11 mouse cellular contexts compared by ENCODE assay signal in the genomic region with DNA sequence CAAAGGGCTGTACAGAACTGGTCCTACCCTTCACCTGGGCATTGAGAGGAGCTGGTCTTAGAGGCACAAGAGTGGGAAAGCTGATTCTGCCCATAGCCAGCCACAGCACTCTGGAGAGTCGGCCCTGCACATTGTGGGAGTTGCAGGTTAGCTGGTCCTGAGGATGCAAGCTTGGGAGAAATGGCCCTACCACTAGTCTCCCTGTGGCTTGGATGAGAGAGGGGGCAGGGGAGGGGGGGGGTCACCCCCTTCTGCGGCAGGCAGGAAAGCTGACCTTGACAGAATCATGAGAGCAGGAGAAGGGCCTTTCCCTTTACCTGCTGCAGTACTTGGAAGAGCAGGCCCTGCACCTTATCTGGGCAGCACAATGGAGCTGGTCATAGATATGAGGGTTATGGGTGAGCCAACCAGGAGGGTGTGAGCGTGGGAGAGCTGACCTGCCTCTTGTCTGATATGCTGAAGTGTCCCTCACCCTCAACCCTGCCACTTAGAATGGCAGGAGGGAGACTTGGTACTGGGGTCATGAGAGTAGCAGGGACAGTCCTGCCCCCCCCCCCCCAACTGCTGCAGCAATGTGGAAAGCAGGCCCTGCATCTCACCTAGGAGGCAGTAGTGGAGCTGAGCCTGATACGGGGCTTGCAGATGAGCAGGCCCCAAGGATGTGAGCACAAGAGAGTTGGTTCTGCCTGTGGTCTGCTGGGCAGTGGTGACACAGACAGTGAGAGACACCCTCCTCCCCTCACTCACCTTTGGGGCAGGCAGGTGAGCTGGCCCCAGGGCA. TPM values are rescaled to one million over a fixed set of nuclear protein-coding genes. Genes with fewer than 3 reads are reported as not detected.
DNase-seq lines count a peak whose midpoint lies in the region; ATAC-seq and TF ChIP-seq lines count a peak whose summit lies in the region.
"Had no signal": no experiment of that assay in that cellular context is flagged by ENCODE, and none has a peak within 500 bp of the region (broad histone marks: within the 10 kb centered on the region; RNA-seq: fewer than 3 reads in every experiment).

No protein-coding gene starts in this region.

- no peak overlapping the region for H3K9ac ChIP-seq in forebrain, embryonic 12.5 days
- no peak overlapping the region for H3K9ac ChIP-seq in lung, embryonic 14.5 days
- H3K9ac ChIP-seq: limb, embryonic 15.5 days had no signal

- no peak for TF ChIP-seq CTCF in lung, embryonic 14.5 days (IDR thresholded peaks at IDR 0.05; ENCODE audit: low read depth)
- no peak for TF ChIP-seq CTCF in lung, adult 2 months (IDR thresholded peaks at IDR 0.05; ENCODE audit: insufficient read depth, low read length)

- no peak for ATAC-seq in forebrain, embryonic 12.5 days (ENCODE audit: low FRiP score)
- ATAC-seq in lung, embryonic 14.5 days (ENCODE audit: insufficient read depth): peak; percentile 39; the same call in 1 of the 2 replicates
- ATAC-seq in monocyte, adult 5-6 weeks (replicated peaks; ENCODE audit: insufficient number of reproducible peaks, low FRiP score, low TSS enrichment, poor library complexity, severe bottlenecking): 0 out of 2 replicates have a peak, but pooled peaks have one; percentile 11

- peaks cover 5% of the 10 kb centered on the region; the same call in 1 of the 2 replicates for H3K4me1 ChIP-seq in forebrain, embryonic 10.5 days
- no peaks in the 10 kb centered on the region for H3K4me1 ChIP-seq in forebrain, embryonic 12.5 days
- H3K4me1 ChIP-seq in lung, embryonic 14.5 days (ENCODE audit: insufficient read depth): no peaks in the 10 kb centered on the region
- H3K4me1 ChIP-seq in lung, adult 2 months (ENCODE audit: control insufficient read depth, insufficient read depth, low read length): no peaks in the 10 kb centered on the region
- H3K4me1 ChIP-seq in erythroblast, embryonic 14.5 days (ENCODE audit: control insufficient read depth): peaks cover 85% of the 10 kb centered on the region
- H3K4me1 ChIP-seq: limb, embryonic 15.5 days had no signal

- no peak for TF ChIP-seq POLR2A in lung, adult 2 months (IDR thresholded peaks at IDR 0.05; ENCODE audit: borderline replicate concordance, extremely low read depth, low read depth, low read length)

- WGBS in forebrain, embryonic 10.5 days: 83% methylated on average over 4 of the region's 4 CpGs
- WGBS in forebrain, embryonic 12.5 days: 74% methylated on average over 4 of the region's 4 CpGs
- WGBS in lung, embryonic 14.5 days: 73% methylated on average over 4 of the region's 4 CpGs
- WGBS in lung, adult 2 months: 78% methylated on average over 4 of the region's 4 CpGs

- H3K36me3 ChIP-seq in forebrain, embryonic 10.5 days (replicated peaks): no peaks in the 10 kb centered on the region
- H3K36me3 ChIP-seq in forebrain, embryonic 12.5 days (replicated peaks): no peaks in the 10 kb centered on the region
- no peaks in the 10 kb centered on the region for H3K36me3 ChIP-seq in lung, embryonic 14.5 days (ENCODE audit: insufficient read depth)
- peaks cover 15% of the 10 kb centered on the region for H3K36me3 ChIP-seq in erythroblast, embryonic 14.5 days (ENCODE audit: control insufficient read depth)
- H3K36me3 ChIP-seq: limb, embryonic 15.5 days had no signal

- H3K27me3 ChIP-seq in forebrain, embryonic 10.5 days (ENCODE audit: poor library complexity, severe bottlenecking): no peaks in the 10 kb centered on the region
- H3K27me3 ChIP-seq in forebrain, embryonic 12.5 days: peaks cover 3% of the 10 kb centered on the region; the same call in 1 of the 2 replicates
- no peaks in the 10 kb centered on the region for H3K27me3 ChIP-seq in lung, embryonic 14.5 days (ENCODE audit: insufficient read depth, low read length)
- H3K27me3 ChIP-seq in erythroblast, embryonic 14.5 days (ENCODE audit: control insufficient read depth): no peaks in the 10 kb centered on the region
- H3K27me3 ChIP-seq: limb, embryonic 15.5 days had no signal

- no peak overlapping the region for H3K4me3 ChIP-seq in forebrain, embryonic 10.5 days
- H3K4me3 ChIP-seq in forebrain, embryonic 12.5 days (replicated peaks): no peak overlapping the region
- H3K4me3 ChIP-seq in lung, embryonic 14.5 days (ENCODE audit: low read depth, low read length): no peak overlapping the region
- H3K4me3 ChIP-seq in lung, adult 2 months (replicated peaks; ENCODE audit: extremely low read depth, low read depth, low read length): no peak overlapping the region
- peak overlapping the region; percentile 30 for H3K4me3 ChIP-seq in erythroblast, embryonic 14.5 days (replicated peaks)
- H3K4me3 ChIP-seq: layer of hippocampus, adult 2 months; limb, embryonic 15.5 days had no signal

- H3K27ac ChIP-seq in forebrain, embryonic 10.5 days: peak overlapping the region; percentile 70
- no peak overlapping the region for H3K27ac ChIP-seq in forebrain, embryonic 12.5 days
- no peak overlapping the region for H3K27ac ChIP-seq in lung, embryonic 14.5 days (ENCODE audit: low read depth)
- H3K27ac ChIP-seq: layer of hippocampus, adult 2 months; limb, embryonic 15.5 days had no signal

- H3K9me3 ChIP-seq in forebrain, embryonic 10.5 days: no peaks in the 10 kb centered on the region
- H3K9me3 ChIP-seq in forebrain, embryonic 12.5 days: no peaks in the 10 kb centered on the region
- no peaks in the 10 kb centered on the region for H3K9me3 ChIP-seq in lung, embryonic 14.5 days (ENCODE audit: low read depth, low read length)
- H3K9me3 ChIP-seq in erythroblast, embryonic 14.5 days (ENCODE audit: control insufficient read depth, low read length): no peaks in the 10 kb centered on the region
- H3K9me3 ChIP-seq: limb, embryonic 15.5 days had no signal

- no peak overlapping the region for H3K4me2 ChIP-seq in forebrain, embryonic 12.5 days
- no peak overlapping the region for H3K4me2 ChIP-seq in lung, embryonic 14.5 days
- H3K4me2 ChIP-seq: limb, embryonic 15.5 days had no signal

- no peak for DNase-seq in forebrain, embryonic 10.5 days (ENCODE audit: extremely low spot score, low spot score)
- DNase-seq in lung, embryonic 14.5 days: no peak
- DNase-seq in lung, adult 2 months: no peak
- DNase-seq in frontal cortex, postnatal 10 days (ENCODE audit: low spot score in 2 of 2): no peak
- DNase-seq in urinary bladder, adult 18-20 months (ENCODE audit: low spot score in 2 of 2): no peak

RNA-seq across cellular contexts. Expression of gene Asb17, which starts 11.9 kb away (rescaled TPM):
- polyA plus RNA-seq in forebrain, embryonic 10.5 days (2016; fragmentation: Nextera tagmentation; extraction: Ambion mirVana): 0.58 and 0.76 TPM in 2 replicates
- 0.13 TPM in 1 of 2 replicates, not detected in the other for polyA plus RNA-seq in forebrain, embryonic 12.5 days (2016; fragmentation: Nextera tagmentation; extraction: Ambion mirVana)
- polyA plus RNA-seq in lung, embryonic 14.5 days (2014; fragmentation: Nextera tagmentation; extraction: Ambion mirVana): 0.09 TPM in 1 of 2 replicates, not detected in the other
- not detected in 2 replicates for polyA plus RNA-seq in lung, adult 2 months (2012; rRNA removed)
- polyA plus RNA-seq in erythroblast, embryonic 14.5 days (2012): not detected in 2 replicates
- total RNA-seq in monocyte, adult 5-6 weeks (2017): 1.9 TPM in 1 of 3 replicates, not detected in the others
- total RNA-seq: layer of hippocampus, adult 2 months had no signal
- polyA plus RNA-seq: frontal cortex, adult 2 months had no signal
